Mouse (Mus musculus) natural killer cell, adult 2 months (primary cell): ENCODE measurements around the gene Kpna3.

Source experiments
- DNase-seq, 2 experiments: peaks; one replicate each; pipeline ENCODE4 v3.0.0; 2022; ENCODE audit warnings: low spot score in 2 of 2

Gene Kpna3

GRCm38 (mm10) chr14:61439661-61440559 is at the start of gene Kpna3:
Kpna3 (minus strand) TSS chr14:61439874.
- DNase-seq: peak; percentile 95 to 96

GRCm38 (mm10) chr14:61460365-61460764 is 20.7 kb upstream of the Kpna3 start:
- DNase-seq: peak in 1 of 2 experiments; percentile 15

GRCm38 (mm10) chr14:61457468-61457867 is 17.8 kb upstream of the Kpna3 start:
- no peak for DNase-seq

- DNase-seq: no peak
Measured at GRCm38 (mm10) chr14:61455571-61455970, 15.9 kb upstream of the Kpna3 start.

- DNase-seq: no peak
Measured at GRCm38 (mm10) chr14:61453032-61453431, 13.4 kb upstream of the Kpna3 start.

GRCm38 (mm10) chr14:61452481-61452880 is 12.8 kb upstream of the Kpna3 start:
- DNase-seq: no peak

GRCm38 (mm10) chr14:61447775-61448174 is 8.1 kb upstream of the Kpna3 start:
- DNase-seq: no peak

- peak in 1 of 2 experiments; percentile 35 for DNase-seq
Measured at GRCm38 (mm10) chr14:61439141-61439660, 473 bp downstream of the Kpna3 start.

- no peak for DNase-seq
Measured at GRCm38 (mm10) chr14:61438171-61438945, 1.3 kb downstream of the Kpna3 start.

- no peak for DNase-seq
Measured at GRCm38 (mm10) chr14:61436866-61437265, 2.8 kb downstream of the Kpna3 start.

- DNase-seq: no peak
Measured at GRCm38 (mm10) chr14:61428126-61428787, 11.4 kb downstream of the Kpna3 start.

GRCm38 (mm10) chr14:61427095-61427494 is 12.6 kb downstream of the Kpna3 start:
- peak in 1 of 2 experiments; percentile 24 for DNase-seq

- no peak for DNase-seq
Measured at GRCm38 (mm10) chr14:61425080-61425665, 14.5 kb downstream of the Kpna3 start.

- DNase-seq: no peak
Measured at GRCm38 (mm10) chr14:61415719-61416118, 24.0 kb downstream of the Kpna3 start.

GRCm38 (mm10) chr14:61415311-61415710 is 24.4 kb downstream of the Kpna3 start:
- no peak for DNase-seq

- no peak for DNase-seq
Measured at GRCm38 (mm10) chr14:61414808-61415207, 24.9 kb downstream of the Kpna3 start.

- DNase-seq: no peak
Measured at GRCm38 (mm10) chr14:61414199-61414598, 25.5 kb downstream of the Kpna3 start.

- DNase-seq: no peak
Measured at GRCm38 (mm10) chr14:61413686-61414085, 26.0 kb downstream of the Kpna3 start.

- no peak for DNase-seq
Measured at GRCm38 (mm10) chr14:61410020-61410419, 29.7 kb downstream of the Kpna3 start.

GRCm38 (mm10) chr14:61407055-61407454 is 32.6 kb downstream of the Kpna3 start:
- DNase-seq: no peak

- no peak for DNase-seq
Measured at GRCm38 (mm10) chr14:61405761-61406160, 33.9 kb downstream of the Kpna3 start.
